Comparison of ENCODE assay signal across 13 mouse cellular contexts in the genomic region with DNA sequence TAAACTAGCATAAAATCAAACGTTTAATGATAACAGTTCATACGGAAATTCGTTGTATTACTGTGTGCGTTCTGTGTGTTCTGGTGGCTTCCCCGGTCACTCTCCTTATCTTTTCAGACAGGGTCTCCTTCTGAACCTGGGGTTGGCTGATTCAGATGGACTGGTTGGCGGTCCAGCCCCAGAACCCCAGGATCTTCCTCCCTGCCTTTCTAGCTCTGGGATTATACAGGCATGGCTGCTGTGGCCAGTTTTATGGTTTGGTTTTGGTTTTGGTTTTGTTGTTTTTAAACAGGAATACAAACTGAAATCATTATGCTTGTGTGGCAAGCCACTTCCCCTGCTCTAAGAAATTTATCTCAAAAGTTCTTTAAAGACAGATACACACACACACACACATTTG. TPM values are rescaled to one million over a fixed set of nuclear protein-coding genes. Genes with fewer than 3 reads are reported as not detected.
DNase-seq lines count a peak whose midpoint lies in the region; ATAC-seq lines count a peak whose summit lies in the region.
"Had no signal": no experiment of that assay in that cellular context is flagged by ENCODE, and none has a peak within 500 bp of the region (broad histone marks: within the 10 kb centered on the region; RNA-seq: fewer than 3 reads in every experiment).

No protein-coding gene starts in this region.

- no peaks in the 10 kb centered on the region for H3K9me3 ChIP-seq in heart, embryonic 11.5 days (replicated peaks; ENCODE audit: control insufficient read depth, low read length)
- no peaks in the 10 kb centered on the region for H3K9me3 ChIP-seq in forebrain, embryonic 12.5 days

- WGBS in heart, embryonic 11.5 days (ENCODE audit: insufficient replicate concordance) = 67% methylated on average over 6 of the region's 6 CpGs
- WGBS in macrophage (ENCODE audit: missing documents) = 4% methylated on average over 6 of the region's 6 CpGs
- WGBS in forebrain, embryonic 12.5 days = 91% methylated on average over 6 of the region's 6 CpGs

- intact Hi-C loops in heart, postnatal 36 days (cut with DNase I) = no loop called here

- no peak for DNase-seq in heart, postnatal 36 days
- peak; percentile 53 for DNase-seq in CD4-positive, CD25-positive, alpha-beta regulatory T cell, adult 2 months (ENCODE audit: low read depth, low spot score)
- no peak for DNase-seq in right cerebral cortex, postnatal 4 days
- DNase-seq in right cerebral cortex, postnatal 14 days = no peak
- DNase-seq: cerebellum, adult 9-11 months; kidney, postnatal 25 days had no signal

- no peaks in the 10 kb centered on the region for H3K36me3 ChIP-seq in heart, embryonic 11.5 days (ENCODE audit: control insufficient read depth, insufficient read depth, low read length)
- no peaks in the 10 kb centered on the region for H3K36me3 ChIP-seq in macrophage (ENCODE audit: inconsistent target)
- no peaks in the 10 kb centered on the region for H3K36me3 ChIP-seq in forebrain, embryonic 12.5 days (replicated peaks)

- no peaks in the 10 kb centered on the region for H3K27me3 ChIP-seq in heart, embryonic 11.5 days (ENCODE audit: control insufficient read depth, insufficient read depth, low read length)
- peaks cover 27% of the 10 kb centered on the region for H3K27me3 ChIP-seq in forebrain, embryonic 12.5 days

- peak overlapping the region; percentile 97 for H3K4me2 ChIP-seq in heart, embryonic 11.5 days
- H3K4me2 ChIP-seq in forebrain, embryonic 12.5 days = no peak overlapping the region
- H3K4me2 ChIP-seq: midbrain, embryonic 11.5 days had no signal

- no peak for ATAC-seq in heart, embryonic 11.5 days (replicated peaks; ENCODE audit: insufficient number of reproducible peaks, low FRiP score, low TSS enrichment)
- peak; percentile 64 for ATAC-seq in erythroid progenitor cell, adult 5-6 weeks (replicated peaks; ENCODE audit: low FRiP score, poor library complexity, severe bottlenecking)
- ATAC-seq in forebrain, embryonic 12.5 days (ENCODE audit: low FRiP score) = no peak

- no peak overlapping the region for H3K9ac ChIP-seq in heart, embryonic 11.5 days (ENCODE audit: low read depth, low read length)
- no peak overlapping the region for H3K9ac ChIP-seq in forebrain, embryonic 12.5 days

- H3K4me1 ChIP-seq in heart, embryonic 11.5 days (ENCODE audit: control insufficient read depth, insufficient read depth, low read length) = peaks cover 38% of the 10 kb centered on the region
- H3K4me1 ChIP-seq in forebrain, embryonic 12.5 days = peaks cover 24% of the 10 kb centered on the region

- H3K27ac ChIP-seq in heart, embryonic 11.5 days (ENCODE audit: low read depth, low read length) = peak overlapping the region; percentile 54
- peak overlapping the region; percentile 68 for H3K27ac ChIP-seq in macrophage
- no peak overlapping the region for H3K27ac ChIP-seq in forebrain, embryonic 12.5 days

- H3K79me2 ChIP-seq in macrophage (ENCODE audit: inconsistent target) = peaks cover 7% of the 10 kb centered on the region; the same call in 1 of the 2 replicates

- no peak overlapping the region for H3K4me3 ChIP-seq in heart, embryonic 11.5 days (ENCODE audit: low read depth, low read length)
- peak overlapping the region; percentile 10; the same call in 1 of the 2 replicates for H3K4me3 ChIP-seq in macrophage (ENCODE audit: inconsistent target)
- H3K4me3 ChIP-seq in forebrain, embryonic 12.5 days (replicated peaks) = no peak overlapping the region

RNA-seq across cellular contexts. Expression of a gene that starts 3.0 kb away (rescaled TPM):
- polyA plus RNA-seq in heart, embryonic 11.5 days (2014; fragmentation: Nextera tagmentation; extraction: Ambion mirVana) = 112 and 136 TPM in 2 replicates
- total RNA-seq in heart, postnatal 36 days (2021) = 1 to 10 TPM; 2.5 to 3.8 TPM
- 9.6 and 20.2 TPM in 2 replicates for total RNA-seq in erythroid progenitor cell, adult 5-6 weeks (2015; ENCODE audit: low replicate concordance)
- total RNA-seq in erythroid progenitor cell, adult 5-6 weeks (2017; ENCODE audit: low replicate concordance) = 10.7 and 16.8 TPM in 2 replicates
- total RNA-seq in macrophage (2018; cell fraction: chromatin; rRNA removed) = 10 to 100 TPM in 2 of 26 experiments, 1 to 10 TPM in 14, under 1 TPM in 5, not detected in 5; 0.31 to 18.3 (median 1.9) TPM
- 10 to 100 TPM in 6 of 26 experiments, 1 to 10 TPM in 20; 1.8 to 14.4 (median 7.5) TPM for total RNA-seq in macrophage (2018; cell fraction: cytosol; rRNA removed)
- 10 to 100 TPM in 4 of 26 experiments, 1 to 10 TPM in 17, under 1 TPM in 3, not detected in 2; 0.48 to 20.8 (median 5.3) TPM for total RNA-seq in macrophage (2018; cell fraction: nucleus; rRNA removed)
- 1.7 to 2.7 TPM (median 2.0 TPM) in 3 replicates for polyA plus RNA-seq in macrophage (2018)
- 56.9 and 61.7 TPM in 2 replicates for polyA plus RNA-seq in forebrain, embryonic 12.5 days (2016; fragmentation: Nextera tagmentation; extraction: Ambion mirVana)

RNA-seq across cellular contexts. Expression of a gene that starts 23.1 kb away (rescaled TPM):
- not detected in 2 replicates for polyA plus RNA-seq in heart, embryonic 11.5 days (2014; fragmentation: Nextera tagmentation; extraction: Ambion mirVana)
- under 1 TPM in 1 of 2 experiments, not detected in 1; 0.14 TPM for total RNA-seq in heart, postnatal 36 days (2021)
- total RNA-seq in erythroid progenitor cell, adult 5-6 weeks (2015; ENCODE audit: low replicate concordance) = not detected in 2 replicates
- not detected in 2 replicates for total RNA-seq in erythroid progenitor cell, adult 5-6 weeks (2017; ENCODE audit: low replicate concordance)
- total RNA-seq in macrophage (2018; cell fraction: chromatin; rRNA removed) = not detected
- total RNA-seq in macrophage (2018; cell fraction: cytosol; rRNA removed) = not detected
- under 1 TPM in 1 of 26 experiments, not detected in 25; 0.29 TPM for total RNA-seq in macrophage (2018; cell fraction: nucleus; rRNA removed)
- polyA plus RNA-seq in macrophage (2018) = not detected in 3 replicates
- 0.09 TPM in 1 of 2 replicates, not detected in the other for polyA plus RNA-seq in forebrain, embryonic 12.5 days (2016; fragmentation: Nextera tagmentation; extraction: Ambion mirVana)
- total RNA-seq: heart, adult 18-20 months; left cerebral cortex, postnatal 14 days had no signal
- polyA plus RNA-seq: midbrain, embryonic 11.5 days had no signal

RNA-seq across cellular contexts. Expression of a gene that starts 44.0 kb away (rescaled TPM):
- 157 and 162 TPM in 2 replicates for polyA plus RNA-seq in heart, embryonic 11.5 days (2014; fragmentation: Nextera tagmentation; extraction: Ambion mirVana)
- total RNA-seq in heart, postnatal 36 days (2021) = 10 to 100 TPM; 81.1 to 85.3 TPM
- 151 and 166 TPM in 2 replicates for total RNA-seq in erythroid progenitor cell, adult 5-6 weeks (2015; ENCODE audit: low replicate concordance)
- 108 and 147 TPM in 2 replicates for total RNA-seq in erythroid progenitor cell, adult 5-6 weeks (2017; ENCODE audit: low replicate concordance)
- total RNA-seq in macrophage (2018; cell fraction: chromatin; rRNA removed) = 100 to 1,000 TPM in 4 of 26 experiments, 10 to 100 TPM in 22; 43.3 to 129 (median 74.1) TPM
- 1,000 to 10,000 TPM in 1 of 26 experiments, 100 to 1,000 TPM in 25; 474 to 1,048 (median 650) TPM for total RNA-seq in macrophage (2018; cell fraction: cytosol; rRNA removed)
- 100 to 1,000 TPM; 108 to 364 (median 196) TPM for total RNA-seq in macrophage (2018; cell fraction: nucleus; rRNA removed)
- 719 to 1,119 TPM (median 1,119 TPM) in 3 replicates for polyA plus RNA-seq in macrophage (2018)
- 235 and 238 TPM in 2 replicates for polyA plus RNA-seq in forebrain, embryonic 12.5 days (2016; fragmentation: Nextera tagmentation; extraction: Ambion mirVana)

Comparison
In these comparisons a context has a peak if more than half of its experiments do, and no peak if none do; other contexts are left out.
1. RNA of a gene that starts 3.0 kb away (polyA plus RNA-seq): 112 to 136 TPM in heart, embryonic 11.5 days and 56.9 to 61.7 TPM in forebrain, embryonic 12.5 days; 1.7 to 2.7 TPM in macrophage; every median in the first group is over 10 times any median in the second.